Mouse (Mus musculus): ENCODE results near the gene Fto. TPM values are rescaled to one million over a fixed set of nuclear protein-coding genes. Genes with fewer than 3 reads are reported as not detected.

Gene Fto
- polyA plus RNA-seq, 2 experiments: 10.0 to 15.6 TPM

DNA sequence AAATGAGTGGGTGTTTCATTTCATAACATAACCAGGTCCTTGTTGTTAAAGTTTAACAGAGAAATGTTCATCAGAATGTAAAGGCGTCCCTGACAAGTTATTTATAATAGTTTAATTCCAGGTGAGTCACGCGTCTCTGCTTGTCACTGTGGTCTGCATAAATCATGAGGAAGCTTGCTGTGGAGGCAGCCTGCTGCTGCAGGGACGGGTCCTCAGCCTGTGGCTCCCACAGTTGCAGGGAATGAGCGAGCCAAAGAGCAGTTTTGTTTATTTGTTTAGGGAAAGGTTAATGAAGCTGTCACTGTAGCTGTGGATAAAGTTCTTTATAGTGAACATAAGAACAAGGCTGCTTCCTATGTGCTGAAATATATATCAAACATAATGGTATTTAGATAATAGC is 176.7 kb downstream of the Fto start:
- Histone ChIP-seq H3K4me3 (ENCODE audit: insufficient read depth in 1 of 2, low read depth in 2 of 2, low read length in 2 of 2) (no peak overlapping the region), H3K27ac (no peak overlapping the region), H3K27me3 (ENCODE audit: control insufficient read depth, insufficient read depth, low read length) (no peaks in the 10 kb centered on the region), H3K36me3 (replicated peaks; ENCODE audit: control insufficient read depth, insufficient read depth, low read depth) (no peaks in the 10 kb centered on the region), H3K4me2 (ENCODE audit: low read depth) (no peak overlapping the region), H3K9ac (replicated peaks) (no peak overlapping the region), H3K9me3 (ENCODE audit: control insufficient read depth, low read length) (no peaks in the 10 kb centered on the region), H3K4me1 (replicated peaks; ENCODE audit: control insufficient read depth in 2 of 2, insufficient read depth in 2 of 2, low read length in 1 of 2) (no peaks in the 10 kb centered on the region; a peak in 1 of 4 replicates)
- no peak for TF ChIP-seq CTCF (IDR thresholded peaks at IDR 0.05; ENCODE audit: low read depth)
- no peak for TF ChIP-seq EP300 (IDR thresholded peaks at IDR 0.05; ENCODE audit: low read depth)
- 55% methylated on average over 5 of the region's 5 CpGs for WGBS (ENCODE audit: insufficient replicate concordance)
- ATAC-seq (ENCODE audit: insufficient read depth): no peak
- no peak for DNase-seq (ENCODE audit: low read depth in 3 of 3, low spot score in 3 of 3)

- H3K4me3 ChIP-seq (ENCODE audit: insufficient read depth in 1 of 2, low read depth in 2 of 2, low read length in 2 of 2): no peak overlapping the region
- no peaks in the 10 kb centered on the region for H3K36me3 ChIP-seq (replicated peaks; ENCODE audit: control insufficient read depth, insufficient read depth, low read depth)
- no peaks in the 10 kb centered on the region for H3K9me3 ChIP-seq (ENCODE audit: control insufficient read depth, low read length)
- 75% methylated on average over 8 of the region's 8 CpGs for WGBS (ENCODE audit: insufficient replicate concordance)
- TF ChIP-seq CTCF (IDR thresholded peaks at IDR 0.05; ENCODE audit: low read depth): no peak
- no peak for TF ChIP-seq EP300 (IDR thresholded peaks at IDR 0.05; ENCODE audit: low read depth)
- no peak overlapping the region for H3K4me2 ChIP-seq (ENCODE audit: low read depth)
- no peaks in the 10 kb centered on the region; a peak in 1 of 4 replicates for H3K4me1 ChIP-seq (replicated peaks; ENCODE audit: control insufficient read depth in 2 of 2, insufficient read depth in 2 of 2, low read length in 1 of 2)
- no peak overlapping the region for H3K9ac ChIP-seq (replicated peaks)
- H3K27me3 ChIP-seq (ENCODE audit: control insufficient read depth, insufficient read depth, low read length): no peaks in the 10 kb centered on the region
- no peak overlapping the region for H3K27ac ChIP-seq
- DNase-seq (ENCODE audit: low read depth in 3 of 3, low spot score in 3 of 3) (no peak), ATAC-seq (ENCODE audit: insufficient read depth) (no peak)
These were observed 180.0 kb downstream of the Fto start for GRCm38 (mm10) chr8:91493373-91493772.

DNA sequence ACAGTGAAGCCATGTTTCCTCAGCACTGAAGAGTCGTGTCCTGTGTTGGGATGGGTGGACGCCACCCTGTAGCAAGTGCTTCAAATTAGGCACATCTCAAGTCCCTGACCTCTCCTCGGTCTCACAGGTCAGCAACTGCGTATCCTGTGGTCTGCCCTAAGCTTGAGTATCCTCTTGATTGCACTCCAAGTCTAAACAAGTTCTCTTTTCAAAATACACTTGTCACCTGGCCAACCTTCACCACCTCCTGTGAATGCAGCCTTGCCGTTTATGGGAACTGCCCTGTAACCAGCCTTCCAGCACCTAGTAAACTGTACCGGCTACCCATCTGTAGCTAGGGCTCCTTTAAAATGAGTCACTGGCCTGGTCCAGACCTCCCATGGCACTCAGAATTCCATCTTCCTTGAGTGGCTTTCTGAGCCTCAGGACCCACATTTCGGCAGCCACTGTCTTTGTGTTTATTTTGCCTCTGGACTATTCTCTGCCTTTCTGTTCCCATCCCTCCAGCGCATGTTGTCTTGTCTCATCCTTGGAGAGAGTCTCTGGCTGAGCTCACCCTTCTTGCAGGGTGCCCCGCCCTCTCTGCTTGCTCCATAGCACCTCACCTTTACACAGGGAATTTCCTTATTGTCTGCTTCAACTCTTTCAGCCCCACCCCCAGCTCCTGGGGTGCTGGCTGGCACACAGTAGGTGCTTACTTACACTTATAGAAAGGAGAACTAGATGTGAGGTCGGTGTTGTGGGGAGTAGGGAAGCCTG is 181.4 kb downstream of the Fto start:
- Histone ChIP-seq H3K27me3 (ENCODE audit: control insufficient read depth, insufficient read depth, low read length) (no peaks in the 10 kb centered on the region), H3K4me2 (ENCODE audit: low read depth) (no peak overlapping the region), H3K9me3 (ENCODE audit: control insufficient read depth, low read length) (no peaks in the 10 kb centered on the region), H3K36me3 (replicated peaks; ENCODE audit: control insufficient read depth, insufficient read depth, low read depth) (no peaks in the 10 kb centered on the region), H3K9ac (replicated peaks) (no peak overlapping the region), H3K4me3 (ENCODE audit: insufficient read depth in 1 of 2, low read depth in 2 of 2, low read length in 2 of 2) (no peak overlapping the region), H3K4me1 (replicated peaks; ENCODE audit: control insufficient read depth in 2 of 2, insufficient read depth in 2 of 2, low read length in 1 of 2) (no peaks in the 10 kb centered on the region; a peak in 1 of 4 replicates), H3K27ac (no peak overlapping the region)
- WGBS (ENCODE audit: insufficient replicate concordance): 60% methylated on average over 10 of the region's 10 CpGs
- no peak for DNase-seq (ENCODE audit: low read depth in 3 of 3, low spot score in 3 of 3)
- TF ChIP-seq CTCF (IDR thresholded peaks at IDR 0.05; ENCODE audit: low read depth) (no peak), EP300 (IDR thresholded peaks at IDR 0.05; ENCODE audit: low read depth) (no peak)
- ATAC-seq (ENCODE audit: insufficient read depth): no peak

DNA sequence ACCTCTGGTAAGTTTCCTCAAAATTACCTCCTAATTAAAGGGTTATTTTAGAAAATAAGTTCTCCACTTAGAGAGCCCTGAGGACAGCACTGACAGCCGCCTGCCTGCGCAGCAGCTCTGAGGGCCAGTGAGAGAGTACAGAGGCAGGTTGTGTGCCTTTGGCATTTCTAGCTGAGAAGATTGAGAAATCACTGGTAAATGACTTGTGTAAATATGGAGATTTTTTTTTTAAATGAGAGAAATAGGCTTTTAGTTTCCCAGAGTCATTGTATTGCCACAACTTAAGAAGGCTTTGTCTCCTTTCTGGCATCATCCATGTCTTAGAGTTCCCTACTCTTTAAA is 181.9 kb downstream of the Fto start:
- H3K9me3 ChIP-seq (ENCODE audit: control insufficient read depth, low read length): no peaks in the 10 kb centered on the region
- no peak overlapping the region for H3K27ac ChIP-seq
- no peak for DNase-seq (ENCODE audit: low read depth in 3 of 3, low spot score in 3 of 3)
- ATAC-seq (ENCODE audit: insufficient read depth): no peak
- no peaks in the 10 kb centered on the region for H3K36me3 ChIP-seq (replicated peaks; ENCODE audit: control insufficient read depth, insufficient read depth, low read depth)
- no peaks in the 10 kb centered on the region for H3K27me3 ChIP-seq (ENCODE audit: control insufficient read depth, insufficient read depth, low read length)
- no peak overlapping the region for H3K4me2 ChIP-seq (ENCODE audit: low read depth)
- 75% methylated on average over 2 of the region's 2 CpGs for WGBS (ENCODE audit: insufficient replicate concordance)
- TF ChIP-seq EP300 (IDR thresholded peaks at IDR 0.05; ENCODE audit: low read depth) (no peak), CTCF (IDR thresholded peaks at IDR 0.05; ENCODE audit: low read depth) (no peak)
- no peak overlapping the region for H3K4me3 ChIP-seq (ENCODE audit: insufficient read depth in 1 of 2, low read depth in 2 of 2, low read length in 2 of 2)
- H3K4me1 ChIP-seq (replicated peaks; ENCODE audit: control insufficient read depth in 2 of 2, insufficient read depth in 2 of 2, low read length in 1 of 2): no peaks in the 10 kb centered on the region; a peak in 1 of 4 replicates
- H3K9ac ChIP-seq (replicated peaks): no peak overlapping the region

DNA sequence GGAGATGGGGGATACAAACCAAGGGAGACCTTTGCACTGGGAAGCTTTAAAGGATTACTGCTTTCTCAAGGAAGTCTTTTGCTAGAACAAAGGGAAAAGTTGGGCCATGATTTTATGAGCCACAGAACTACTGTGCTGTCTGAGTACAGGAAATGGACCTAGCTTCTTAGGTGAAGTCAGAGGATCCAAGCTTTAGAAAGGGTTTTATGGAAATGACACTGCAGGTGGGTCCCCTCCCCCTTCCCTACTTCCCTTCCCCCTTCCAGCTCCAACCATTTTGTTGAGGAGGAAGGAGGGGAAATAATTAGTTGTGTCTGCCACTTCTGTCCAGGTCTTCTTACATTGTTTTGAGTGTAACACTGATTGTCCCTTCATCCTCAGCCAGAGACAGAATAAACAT is 182.7 kb downstream of the Fto start:
- ATAC-seq (ENCODE audit: insufficient read depth) (no peak), DNase-seq (ENCODE audit: low read depth in 3 of 3, low spot score in 3 of 3) (no peak)
- no peak overlapping the region for H3K9ac ChIP-seq (replicated peaks)
- no peaks in the 10 kb centered on the region; a peak in 1 of 4 replicates for H3K4me1 ChIP-seq (replicated peaks; ENCODE audit: control insufficient read depth in 2 of 2, insufficient read depth in 2 of 2, low read length in 1 of 2)
- H3K4me3 ChIP-seq (ENCODE audit: insufficient read depth in 1 of 2, low read depth in 2 of 2, low read length in 2 of 2): no peak overlapping the region
- H3K27ac ChIP-seq: no peak overlapping the region
- no peaks in the 10 kb centered on the region for H3K9me3 ChIP-seq (ENCODE audit: control insufficient read depth, low read length)
- no peaks in the 10 kb centered on the region for H3K27me3 ChIP-seq (ENCODE audit: control insufficient read depth, insufficient read depth, low read length)
- H3K4me2 ChIP-seq (ENCODE audit: low read depth): no peak overlapping the region
- H3K36me3 ChIP-seq (replicated peaks; ENCODE audit: control insufficient read depth, insufficient read depth, low read depth): no peaks in the 10 kb centered on the region
- TF ChIP-seq CTCF (IDR thresholded peaks at IDR 0.05; ENCODE audit: low read depth) (no peak), EP300 (IDR thresholded peaks at IDR 0.05; ENCODE audit: low read depth) (no peak)

Measured in liver, embryonic 14.5 days (tissue).